Mouse (Mus musculus): ENCODE results near the gene Ephb4.
A peak's percentile ranks its signal among the peaks of the same experiment; 100 is the strongest.

Ephb4 gene

DNA sequence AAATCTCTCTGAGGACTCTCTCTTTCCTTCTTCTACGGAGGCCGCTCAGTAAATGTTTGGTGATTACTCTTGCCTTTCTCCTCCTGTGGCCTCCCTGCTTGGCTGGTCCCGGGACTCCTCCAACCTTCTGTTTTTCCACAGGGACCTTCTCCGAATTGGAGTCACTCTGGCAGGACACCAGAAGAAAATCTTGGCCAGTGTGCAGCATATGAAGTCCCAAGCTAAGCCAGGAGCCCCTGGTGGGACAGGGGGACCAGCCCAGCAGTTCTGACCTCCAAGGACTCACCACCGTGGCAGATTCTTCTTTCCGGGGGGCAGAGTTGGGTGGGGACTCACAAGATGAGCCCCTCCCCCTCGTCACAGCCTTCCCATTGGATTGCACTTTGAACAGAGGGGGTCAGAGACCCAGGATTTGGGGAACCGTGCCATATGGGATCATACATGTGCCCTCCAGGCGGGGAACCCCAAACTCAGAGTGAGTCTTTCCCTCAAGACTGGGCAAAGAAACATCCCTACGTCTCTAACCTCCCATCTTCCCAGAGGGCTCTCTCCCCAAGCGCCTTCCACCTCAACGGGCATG is 23.6 kb downstream of the Ephb4 start:
- DNase-seq, result no peak

DNA sequence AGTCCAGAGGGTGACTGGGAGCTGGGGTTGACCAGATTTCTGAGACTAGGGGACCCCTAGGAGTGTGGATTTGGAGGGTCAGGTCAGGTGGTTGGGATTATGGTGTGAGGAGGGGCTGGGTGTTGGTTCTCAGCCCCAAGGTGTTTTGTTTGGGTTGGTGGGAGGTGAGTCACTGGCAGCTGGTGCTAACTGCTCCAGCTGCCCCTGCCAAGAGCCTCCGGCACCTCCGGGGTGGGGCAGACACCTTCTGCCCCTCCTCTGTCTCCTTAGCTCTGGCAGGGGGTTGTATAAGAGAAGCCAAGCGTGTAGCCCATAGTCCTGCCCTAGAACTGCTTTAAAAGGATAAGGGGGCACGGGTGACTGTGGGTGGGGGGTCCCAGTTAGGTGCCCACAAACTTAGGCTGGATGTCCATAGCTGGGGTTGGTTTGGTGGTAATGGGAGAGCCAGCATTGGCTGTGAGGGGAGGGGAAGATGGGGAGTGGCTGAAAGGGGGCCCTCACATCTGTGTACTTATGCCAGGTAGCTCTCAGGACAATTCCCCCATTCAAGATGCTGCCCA is 24.7 kb downstream of the Ephb4 start:
- no peak for DNase-seq

DNA sequence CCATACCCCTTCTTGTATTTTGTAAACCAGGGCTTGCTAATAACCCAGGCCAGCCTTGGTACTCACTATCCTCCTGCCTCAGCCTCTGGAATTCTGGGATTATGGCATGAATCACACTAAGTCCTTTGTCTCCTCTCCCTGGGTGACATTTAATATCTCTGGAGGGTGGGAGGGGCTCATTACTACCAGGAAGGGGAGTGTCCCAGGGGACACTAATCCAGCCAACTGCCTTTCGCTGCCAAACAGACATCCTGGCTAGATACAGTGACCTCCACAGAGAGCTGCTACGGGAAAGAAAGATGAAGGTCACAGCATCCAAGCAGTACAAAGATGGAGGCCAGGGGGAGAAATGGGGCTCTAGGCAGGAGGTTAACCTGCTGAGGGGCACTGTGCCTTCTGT is 25.7 kb downstream of the Ephb4 start:
- DNase-seq, result peak; percentile 23 to 36

DNA sequence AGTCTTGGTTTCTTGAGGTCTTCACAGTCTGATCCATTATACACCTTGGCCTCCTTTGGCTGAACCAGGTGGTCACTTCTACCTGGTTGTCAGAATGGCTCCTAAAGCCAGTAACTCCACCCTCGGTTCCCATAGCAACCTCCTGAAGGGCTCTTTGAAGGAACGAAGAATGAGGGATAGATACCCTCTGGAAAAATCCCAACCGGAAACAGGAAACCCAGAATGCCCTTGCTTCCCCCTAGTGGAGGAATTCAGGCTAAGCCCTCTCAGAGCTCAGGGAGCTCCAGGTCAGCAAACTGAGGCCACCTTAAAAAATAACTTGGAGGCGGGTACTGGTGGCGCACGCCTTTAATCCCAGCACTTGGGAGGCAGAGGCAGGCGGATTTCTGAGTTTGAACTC is 26.3 kb downstream of the Ephb4 start:
- peak; percentile 30 to 48 for DNase-seq

DNA sequence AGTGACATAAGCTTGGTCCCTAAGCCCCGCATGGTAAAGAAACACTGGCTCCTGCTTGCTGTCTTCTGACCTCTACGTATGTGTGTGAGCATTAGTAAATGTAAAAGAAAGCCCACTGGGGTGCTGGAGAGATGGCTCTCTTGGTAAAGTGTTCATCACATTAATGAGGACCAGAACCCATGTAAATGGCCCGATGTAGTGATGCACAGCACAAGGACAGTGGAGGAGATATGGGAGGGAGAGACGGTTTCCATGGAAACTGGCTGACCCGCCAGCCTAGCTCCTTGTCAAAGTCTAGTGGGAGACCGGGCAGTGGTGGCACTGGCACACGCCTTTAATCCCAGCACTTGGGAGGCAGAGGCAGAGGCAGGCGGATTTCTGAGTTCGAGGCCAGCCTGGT is 26.8 kb downstream of the Ephb4 start:
- peak; percentile 37 to 43 for DNase-seq

DNA sequence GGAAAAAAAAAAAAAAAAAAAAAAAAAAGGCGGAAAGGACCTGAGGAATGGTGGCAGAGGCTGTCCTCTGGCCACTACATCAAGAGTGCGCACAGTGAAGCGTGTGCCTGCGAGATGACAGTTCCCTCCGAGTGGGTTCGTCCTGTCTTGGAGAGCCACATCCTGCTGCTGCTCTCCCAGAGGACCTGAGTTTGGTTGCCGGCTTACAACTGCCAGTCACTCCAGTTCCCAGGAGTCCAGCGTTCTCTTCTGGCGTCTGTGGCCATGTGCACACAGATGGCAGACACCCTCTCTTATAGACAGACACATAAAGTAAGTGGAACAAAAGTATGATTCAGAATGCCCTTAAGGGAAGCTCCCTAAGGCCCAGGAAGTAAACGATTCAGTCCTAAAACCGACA is 27.3 kb downstream of the Ephb4 start:
- DNase-seq, result no peak

DNA sequence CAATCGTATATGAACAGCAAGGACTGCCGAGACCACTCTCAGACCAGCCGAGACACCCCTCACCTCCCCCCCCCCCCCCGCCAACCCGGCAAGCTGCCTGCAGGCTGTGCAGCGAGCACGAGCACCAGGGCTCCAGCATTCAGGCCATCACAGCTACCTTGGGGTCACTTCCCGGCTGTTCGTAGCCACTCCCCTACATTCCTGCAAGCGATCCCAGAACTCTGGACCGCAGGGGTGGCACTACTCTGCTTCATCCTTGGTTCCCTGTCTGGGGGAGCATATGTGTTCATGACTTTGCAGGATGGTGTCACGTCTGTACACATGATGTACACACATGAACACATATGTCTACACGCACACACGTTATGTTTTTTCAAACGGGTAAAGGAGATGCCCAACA is 27.7 kb downstream of the Ephb4 start:
- DNase-seq, result no peak

DNA sequence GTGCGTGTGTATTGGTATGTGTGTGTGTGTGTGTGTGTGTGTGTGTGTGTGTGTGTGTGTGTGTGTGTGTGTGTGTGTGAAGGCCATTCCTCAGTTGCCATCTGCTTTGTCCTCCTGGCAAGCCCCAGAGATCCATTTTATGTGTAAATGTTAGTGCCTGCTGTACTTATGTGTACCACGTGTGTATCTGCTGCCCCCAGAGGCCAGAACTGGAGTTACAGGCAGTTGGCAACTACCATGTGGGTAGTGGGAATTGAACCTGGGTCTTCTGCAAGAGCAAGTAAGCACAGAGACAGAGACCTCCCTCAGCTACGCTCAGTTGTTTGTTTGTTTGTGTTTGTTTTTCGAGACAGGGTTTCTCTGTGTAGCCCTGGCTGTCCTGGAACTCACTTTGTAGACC is 31.2 kb downstream of the Ephb4 start:
- peak; percentile 80 to 84 for DNase-seq

DNA sequence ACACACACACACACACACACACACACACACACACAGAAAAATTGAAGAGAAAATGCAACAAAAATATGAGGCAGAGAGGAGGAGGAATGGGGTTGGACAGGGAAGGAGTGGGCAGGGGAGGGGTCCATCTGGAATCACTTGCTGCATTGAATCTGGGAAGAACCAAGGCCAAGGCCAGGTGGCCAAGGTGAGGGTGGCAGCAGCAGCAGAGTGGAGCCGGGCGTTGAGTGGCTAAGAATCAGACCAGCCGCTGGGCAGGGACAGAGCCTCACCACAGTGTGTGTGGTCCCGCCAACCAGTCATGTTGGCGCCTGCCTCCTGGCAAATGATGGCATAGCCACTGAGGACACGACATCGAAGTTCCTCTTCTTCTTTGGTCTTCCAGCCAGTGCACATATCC is 33.5 kb downstream of the Ephb4 start:
- peak; percentile 46 to 57 for DNase-seq

DNA sequence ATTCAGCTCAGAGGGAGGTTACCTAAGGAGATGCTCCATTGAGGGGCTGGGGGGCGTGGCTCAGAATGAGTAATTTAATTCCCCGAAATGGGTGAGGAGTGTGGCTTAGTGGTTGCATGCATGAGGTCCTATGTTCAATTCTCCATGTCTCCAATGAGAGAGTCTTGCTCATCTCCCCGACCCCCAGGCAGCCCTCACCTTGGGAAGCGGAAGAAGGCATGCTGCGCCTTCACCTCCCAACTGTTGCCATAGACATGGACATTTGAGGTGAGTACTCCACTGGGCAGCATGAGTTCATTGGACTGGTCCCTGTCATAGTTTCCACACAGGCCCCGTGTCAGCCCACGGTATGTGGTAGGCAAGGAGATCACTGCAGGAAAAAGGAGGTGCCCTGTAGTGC is 36.8 kb downstream of the Ephb4 start:
- DNase-seq, result no peak

DNA sequence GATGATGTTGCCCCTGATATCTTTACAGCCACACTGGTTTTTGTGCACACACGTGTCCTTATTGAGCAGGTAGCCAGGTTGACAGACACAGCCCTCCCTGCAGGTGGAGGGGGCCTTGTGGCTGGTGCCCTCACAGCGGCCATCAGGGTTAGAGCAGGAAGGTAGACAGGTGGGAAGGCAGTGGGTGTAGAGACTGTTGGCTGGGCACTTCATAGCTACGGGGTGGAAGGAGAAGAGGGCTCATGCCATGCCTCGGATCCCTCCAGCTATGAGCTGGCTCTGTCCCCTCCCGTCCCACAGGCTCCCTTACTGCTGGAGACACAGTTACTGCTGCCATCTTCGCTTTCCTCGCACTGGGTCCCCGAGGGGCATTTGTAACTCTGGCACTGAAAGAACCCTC is 41.7 kb downstream of the Ephb4 start:
- peak in 1 of 2 experiments; percentile 57 for DNase-seq

DNA sequence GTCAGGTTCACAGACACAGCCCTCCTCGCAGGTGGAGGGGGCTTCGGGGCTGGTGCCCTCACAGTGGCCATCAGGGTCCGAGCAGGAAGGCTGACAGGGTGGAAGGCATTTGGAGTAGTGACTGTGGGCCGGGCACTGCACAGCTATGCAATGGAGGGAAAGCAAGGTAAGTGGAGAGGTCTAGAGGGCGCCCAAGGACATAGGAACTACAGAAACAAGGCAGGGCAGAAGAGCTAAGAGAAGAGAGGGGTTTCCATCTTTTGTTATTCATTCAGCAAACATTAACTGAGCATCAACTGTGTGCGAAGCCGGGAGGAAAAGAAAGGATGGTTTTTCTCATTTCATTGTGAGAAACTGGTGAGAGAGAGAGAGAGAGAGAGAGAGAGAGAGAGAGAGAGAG is 44.5 kb downstream of the Ephb4 start:
- DNase-seq, result no peak

DNA sequence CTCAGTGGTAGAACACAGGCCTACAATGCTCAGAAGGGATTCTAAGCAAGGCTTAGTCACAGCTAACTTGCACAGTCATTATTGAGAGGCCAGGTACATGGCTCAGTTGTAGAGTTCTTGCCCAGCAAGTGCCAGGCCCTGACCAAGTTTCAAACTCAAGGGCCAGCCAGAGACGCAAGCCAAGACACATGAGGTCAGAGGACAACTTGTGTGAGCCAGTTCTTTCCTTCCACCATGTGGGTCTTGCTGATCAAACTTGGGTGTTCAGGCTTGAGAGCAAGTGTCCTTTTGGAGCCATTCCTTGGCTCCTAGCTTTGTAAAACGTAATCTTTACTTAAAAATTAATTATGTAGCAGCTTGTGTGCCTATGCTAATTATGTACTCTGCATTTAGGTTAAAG is 54.2 kb downstream of the Ephb4 start:
- no peak for DNase-seq

DNA sequence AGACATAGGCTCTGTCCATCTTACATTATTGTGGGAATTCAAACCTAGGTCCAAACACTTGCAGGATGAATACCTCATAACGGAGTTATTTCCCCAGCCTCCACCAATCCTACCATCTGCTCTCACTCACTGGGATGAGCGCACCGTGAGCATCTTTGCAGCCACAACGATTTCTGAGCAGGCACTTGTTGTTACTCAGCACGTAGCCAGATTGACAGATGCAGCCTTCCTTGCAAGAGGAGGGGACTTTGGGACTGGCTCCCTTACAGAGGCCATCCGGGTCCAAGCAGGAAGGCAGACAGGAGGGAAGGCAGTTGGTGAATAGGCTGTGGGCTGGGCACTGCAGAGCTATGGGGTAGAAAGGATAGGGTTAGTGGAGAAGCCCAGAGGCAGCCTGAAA is 59.5 kb downstream of the Ephb4 start:
- peak; percentile 73 to 76 for DNase-seq

DNA sequence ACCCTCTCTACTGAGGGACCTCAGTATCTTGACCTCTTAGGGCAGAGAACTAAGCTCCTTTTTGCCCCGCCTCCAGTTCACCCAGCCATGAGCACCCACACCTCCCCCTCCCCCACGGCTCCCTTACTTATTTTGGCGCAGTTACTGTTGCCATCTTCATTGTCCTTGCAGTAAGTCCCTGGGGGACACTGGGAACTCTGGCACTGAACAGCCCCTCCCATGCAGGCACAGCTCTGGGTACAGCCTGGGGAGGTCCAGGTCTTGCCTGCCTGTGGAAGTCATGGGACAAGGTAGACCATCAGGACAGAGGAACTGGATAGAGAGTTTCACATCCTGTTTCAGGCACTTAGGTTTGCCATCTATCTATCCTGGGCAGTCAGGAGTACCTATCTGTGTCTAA is 60.2 kb downstream of the Ephb4 start:
- peak; percentile 26 to 31 for DNase-seq

DNA sequence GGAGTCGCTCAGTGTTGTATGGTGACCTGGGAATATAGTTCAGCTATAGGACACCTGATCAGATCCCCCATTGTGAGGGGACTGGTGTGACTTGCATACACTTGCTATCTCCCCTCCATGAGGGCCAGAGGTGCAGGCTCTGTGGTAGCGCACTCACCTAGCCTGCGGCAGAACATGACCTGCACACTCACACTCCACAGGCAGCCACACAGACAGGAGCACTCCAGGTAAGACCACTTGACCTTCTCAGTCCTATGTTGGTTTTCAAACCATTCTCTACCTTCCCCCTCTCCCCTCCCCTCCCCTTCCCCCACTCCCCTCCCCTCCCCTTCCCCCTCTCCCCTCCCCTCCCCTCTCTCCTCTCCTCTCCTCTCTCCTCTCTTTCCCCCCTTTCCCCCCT is 60.6 kb downstream of the Ephb4 start:
- DNase-seq, result no peak

DNA sequence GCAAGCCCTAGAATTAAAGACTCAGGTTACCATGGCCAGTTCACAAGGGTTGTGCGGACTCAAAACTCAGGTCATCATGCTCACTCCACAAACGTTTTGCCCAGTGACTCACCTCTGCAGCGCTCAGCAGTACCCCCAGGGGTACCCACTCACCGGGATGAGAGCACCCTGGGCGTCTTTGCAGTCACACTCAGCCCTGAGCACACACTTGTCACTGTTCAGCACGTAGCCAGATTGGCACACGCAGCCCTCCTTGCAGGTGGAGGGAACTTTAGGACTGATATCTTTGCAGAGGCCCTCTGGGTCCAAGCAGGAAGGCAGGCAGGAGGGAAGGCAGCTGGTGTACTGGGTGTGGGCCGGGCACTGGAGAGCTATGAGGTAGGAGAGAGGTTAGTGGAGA is 61.3 kb downstream of the Ephb4 start:
- DNase-seq, result no peak

DNA sequence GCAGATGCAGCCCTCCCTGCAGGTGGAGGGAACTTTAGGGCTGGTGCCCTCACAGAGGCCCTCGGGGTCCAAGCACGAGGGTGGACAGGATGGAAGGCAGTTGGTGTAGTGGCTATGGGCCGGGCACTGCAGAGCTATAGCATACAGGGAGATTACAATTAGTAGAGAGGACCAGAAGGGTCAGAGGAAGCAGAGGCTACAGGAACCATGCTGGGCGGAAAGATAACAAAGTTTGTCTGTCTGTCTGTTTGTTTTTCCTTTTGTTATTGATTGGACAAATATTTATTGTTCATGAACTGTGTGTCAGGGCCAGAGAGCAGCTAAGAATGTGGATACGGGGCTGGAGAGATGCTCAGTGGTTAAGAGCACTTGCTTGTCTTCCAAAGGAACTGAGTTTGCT is 64.3 kb downstream of the Ephb4 start:
- DNase-seq, result no peak

DNA sequence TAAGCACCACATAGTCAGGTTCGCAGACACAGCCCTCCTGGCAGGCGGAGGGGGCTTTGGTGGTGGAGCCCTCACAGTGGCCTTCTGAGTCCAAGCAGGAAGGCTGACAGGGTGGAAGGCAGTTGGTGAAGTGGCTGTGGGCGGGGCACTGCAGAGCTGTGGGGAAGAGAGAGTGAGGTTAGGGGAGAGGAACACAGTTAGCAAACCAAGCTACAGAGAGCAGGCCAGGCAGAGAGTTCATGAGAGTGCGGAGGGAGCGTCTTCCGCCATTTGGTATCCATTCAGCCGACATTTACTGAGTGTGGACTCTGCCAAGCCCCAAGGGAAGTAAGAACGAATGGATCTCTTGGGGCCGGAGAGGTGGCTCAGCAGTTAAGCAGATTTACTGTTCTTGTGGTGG is 69.2 kb downstream of the Ephb4 start:
- DNase-seq, result no peak

DNA sequence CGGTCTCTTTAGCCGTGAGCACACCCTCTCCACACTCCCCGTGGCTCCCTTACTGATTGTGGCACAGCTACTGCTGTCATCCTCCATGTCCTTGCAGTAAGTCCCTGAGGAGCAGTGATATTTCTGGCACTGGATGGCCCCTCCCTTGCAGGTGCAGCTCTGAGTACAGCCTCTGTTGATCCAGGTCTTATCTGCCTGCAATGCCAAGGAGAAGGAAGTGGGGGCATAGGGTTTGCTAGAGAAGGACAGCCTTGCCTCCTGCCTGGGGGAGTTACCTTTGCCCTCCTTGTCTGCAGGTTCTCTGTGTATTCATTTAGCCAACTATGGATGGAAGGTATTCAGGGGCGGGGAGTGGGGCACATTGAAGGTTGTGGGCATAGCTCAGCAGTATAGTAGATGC is 69.9 kb downstream of the Ephb4 start:
- no peak for DNase-seq

DNA sequence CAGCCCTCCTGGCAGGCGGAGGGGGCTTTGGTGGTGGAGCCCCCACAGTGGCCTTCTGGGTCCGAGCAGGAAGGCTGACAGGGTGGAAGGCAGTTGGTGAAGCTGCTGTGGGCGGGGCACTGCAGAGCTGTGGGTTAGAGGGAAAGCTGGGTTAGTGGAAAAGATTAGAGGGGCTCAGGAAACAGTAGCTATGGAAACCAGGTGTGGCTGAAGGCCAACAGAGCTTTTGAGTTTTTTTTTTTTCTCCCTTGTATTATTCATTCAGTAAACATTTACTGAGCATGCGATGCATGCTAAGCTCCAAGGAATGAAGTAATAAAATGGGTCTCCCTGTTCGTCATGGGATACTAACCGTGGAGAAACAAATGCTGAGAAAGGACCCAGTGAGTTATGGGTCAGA is 75.7 kb downstream of the Ephb4 start:
- DNase-seq, result no peak
